Mouse (Mus musculus): ENCODE results near the gene Tdrd9.

DNA sequence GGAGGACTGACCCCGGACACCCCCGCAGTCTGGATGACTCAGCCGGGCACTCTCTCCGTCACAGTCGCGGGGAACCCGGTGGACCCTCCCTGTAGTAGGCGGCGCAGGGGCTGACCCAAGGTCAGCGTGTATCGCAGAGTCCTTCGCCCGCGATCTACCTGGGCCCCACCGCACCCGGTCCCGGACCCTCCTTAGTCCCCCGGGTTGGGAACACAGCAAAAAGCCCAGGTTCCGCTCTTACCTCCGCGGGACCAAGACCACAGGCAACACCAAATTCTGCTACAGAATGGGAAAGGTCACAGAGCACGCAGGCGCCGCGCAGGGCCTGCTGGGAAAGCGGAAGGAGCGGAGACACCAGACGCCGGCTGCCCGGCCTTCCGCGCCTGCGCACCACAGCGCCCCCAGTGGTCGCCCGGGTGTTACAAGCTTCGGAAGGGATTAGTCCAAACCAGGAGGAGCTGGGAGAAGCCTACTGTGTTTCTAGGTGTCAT lies 4.6 kb upstream of the Tdrd9 start, which contains the start of gene Atp5mpl:
- TF ChIP-seq POLR2AphosphoS5 (IDR thresholded peaks at IDR 0.05; ENCODE audit: borderline replicate concordance, low read depth, low read length): no peak
- peak; percentile 73 to 87 (median 83) for TF ChIP-seq CTCF (IDR thresholded peaks at IDR 0.05 in 2 of 3, conservative IDR thresholded peaks at IDR 0.05 in 1 of 3; ENCODE audit: control insufficient read depth in 1 of 3, insufficient read depth in 1 of 3, low read depth in 2 of 3, low read length in 3 of 3, poor library complexity in 1 of 3, severe bottlenecking in 1 of 3)
- peak; percentile 56 to 79 for TF ChIP-seq POLR2A (IDR thresholded peaks at IDR 0.05; ENCODE audit: control insufficient read depth in 1 of 2, insufficient read depth in 1 of 2, low read depth in 1 of 2, low read length in 2 of 2, poor library complexity in 1 of 2)
- peak; percentile 59; the same call in 1 of the 2 replicates for TF ChIP-seq MYC (IDR thresholded peaks at IDR 0.05; ENCODE audit: low read depth, low read length)
